Mouse (Mus musculus) 3T3-L1 (cell line): ENCODE measurements at regions not wholly inside any gene's neighbourhood (a gene's known extent, or its start where the extent isn't known, plus 50 kb on each side); places are given as distances from the start of the nearest gene placed in this dataset.

Experiments
- DNase-seq: peaks from one replicate; pipeline ENCODE4 v3.0.0-alpha.2; 2015; ENCODE audit warnings: low read depth, low spot score

DNA sequence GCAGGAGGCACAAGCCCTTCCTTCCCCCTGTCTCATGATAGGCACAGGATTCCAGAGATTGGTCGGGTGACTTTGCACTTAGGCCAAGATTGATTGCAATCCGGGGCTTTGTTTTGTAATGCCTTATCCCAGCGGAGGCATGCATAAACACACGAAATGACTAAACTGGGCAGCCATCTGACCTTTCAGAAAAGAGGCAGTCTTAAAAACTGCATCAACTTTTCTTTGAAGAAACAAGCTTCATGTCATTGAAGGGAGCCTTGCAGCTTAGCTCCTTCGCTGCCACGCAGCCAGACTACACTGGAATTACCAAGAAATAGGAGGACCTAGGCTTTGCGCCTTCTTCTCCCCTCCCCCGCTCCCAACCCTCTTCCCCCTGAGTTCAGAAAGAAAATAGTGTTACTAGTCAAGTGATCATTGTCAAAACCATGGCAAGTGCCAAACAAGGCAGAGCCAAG, 67.7 kb upstream of the BC052040 start:
- peak; percentile 12 for DNase-seq

DNA sequence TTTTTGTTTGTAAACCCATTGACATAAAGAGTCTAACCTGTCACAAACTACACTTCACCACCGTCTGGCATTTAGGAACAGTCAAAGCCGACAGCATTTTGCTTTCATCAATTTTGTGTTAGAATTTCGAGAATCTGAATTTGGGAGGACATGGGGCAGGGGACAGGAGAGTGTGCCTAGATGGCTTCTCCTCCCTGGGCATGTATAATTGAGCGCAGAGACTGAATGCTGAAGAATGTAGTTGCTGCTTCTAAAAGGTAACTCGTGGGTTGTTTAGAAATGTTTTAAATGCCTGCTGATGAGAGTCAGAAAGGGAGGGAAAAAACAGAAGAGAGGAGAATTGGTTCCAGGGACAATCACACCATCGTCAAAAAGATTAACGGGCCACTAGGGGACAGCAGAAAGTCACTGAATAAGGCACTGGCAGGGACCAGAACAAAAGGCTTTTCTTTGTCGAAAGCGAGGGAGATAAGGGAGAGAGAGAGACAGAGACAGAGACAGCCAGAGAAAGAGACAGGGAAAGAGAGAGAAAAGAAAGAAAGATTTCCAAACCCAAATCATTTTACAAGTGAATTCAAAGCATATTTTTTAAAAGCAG, 66.6 kb upstream of the BC052040 start:
- peak; percentile 82 for DNase-seq

DNA sequence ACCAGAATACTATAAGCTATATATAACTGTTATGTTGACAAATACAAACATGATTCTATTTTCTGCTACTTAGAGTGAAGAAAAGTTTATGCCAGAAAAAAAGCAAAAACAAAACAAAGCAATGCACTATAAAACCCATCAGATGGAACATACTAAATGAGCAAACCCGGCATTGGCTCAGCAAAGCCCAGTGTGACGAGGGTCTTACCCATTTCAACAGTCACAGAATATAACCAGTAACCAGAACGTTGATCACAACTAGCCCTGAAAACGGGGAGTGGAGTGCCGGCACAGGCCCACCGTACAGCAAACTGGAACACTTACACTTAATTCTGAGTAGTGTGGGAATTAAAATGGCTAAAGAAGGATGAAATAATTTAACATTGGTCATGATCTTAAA, 66.0 kb upstream of the BC052040 start:
- no peak for DNase-seq

DNA sequence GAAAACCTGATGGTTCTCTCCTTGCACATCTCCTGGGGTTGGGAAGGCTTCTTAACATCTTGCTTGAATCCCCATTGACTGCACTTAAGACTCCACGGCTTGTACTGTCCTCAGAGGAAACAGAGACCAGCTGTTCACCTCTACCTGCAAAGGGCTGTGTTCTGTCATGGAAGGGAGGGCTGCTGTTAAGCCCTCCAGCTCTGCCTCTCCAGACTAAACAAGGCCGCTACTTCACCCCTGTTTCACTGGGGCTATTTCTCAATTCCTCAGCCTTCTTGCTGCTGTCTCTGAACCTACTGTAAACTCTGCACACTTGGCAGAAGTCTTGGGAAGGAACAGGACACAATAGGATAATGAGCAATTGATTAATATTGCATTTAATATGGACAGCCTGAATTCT, 64.7 kb upstream of the BC052040 start:
- no peak for DNase-seq

DNA sequence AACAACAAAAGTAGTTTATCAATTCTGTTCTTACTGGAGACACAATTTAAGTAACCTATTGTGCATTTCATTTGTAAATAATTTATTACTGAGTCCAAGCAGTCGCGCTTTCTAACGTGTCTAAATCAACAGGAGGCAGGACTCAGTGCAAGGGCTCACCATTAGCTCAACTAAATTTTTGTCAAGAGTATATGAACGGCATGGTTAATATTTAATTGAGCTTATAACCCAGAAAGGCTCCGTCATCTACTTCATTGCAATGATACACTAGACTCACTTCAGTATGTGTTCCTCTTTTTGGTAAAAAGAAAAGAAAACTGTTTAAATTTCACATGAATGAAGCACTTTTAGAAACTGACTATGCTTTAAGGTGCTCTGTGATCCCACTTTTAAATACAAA, 61.5 kb upstream of the BC052040 start:
- no peak for DNase-seq

DNA sequence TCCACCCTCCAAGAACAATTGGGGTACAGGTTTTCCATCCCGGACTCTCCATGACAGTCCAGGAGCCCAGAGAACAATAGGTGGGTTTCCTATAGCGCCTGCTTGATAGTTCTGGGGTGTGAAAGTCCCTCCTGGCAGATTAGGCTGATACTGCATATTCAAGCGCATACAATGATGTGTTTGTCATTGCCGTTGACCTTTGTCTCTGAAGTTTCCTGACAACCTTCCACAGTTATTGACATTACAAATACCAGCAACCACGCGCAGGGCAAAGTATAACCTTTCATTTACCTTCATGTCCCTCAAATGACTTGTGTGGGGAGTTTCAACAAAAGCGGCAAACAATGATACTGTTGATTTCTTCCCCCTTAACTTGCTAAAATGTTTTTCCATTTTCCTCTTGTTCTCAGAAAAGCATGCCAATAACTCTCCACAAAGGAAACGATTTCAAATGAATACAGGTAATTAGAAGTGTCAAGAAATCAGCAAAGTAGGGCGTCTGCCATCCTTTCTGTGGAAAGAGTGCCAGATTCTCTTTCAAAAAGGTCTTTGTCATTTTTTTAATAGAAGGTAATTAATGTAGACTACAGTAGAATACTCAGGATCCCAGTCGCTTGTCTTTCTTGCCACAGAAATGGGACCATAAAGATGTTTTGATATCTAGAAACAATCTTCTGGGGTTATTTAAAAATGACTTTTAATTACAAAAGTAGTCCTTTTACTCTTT, 60.9 kb upstream of the BC052040 start:
- DNase-seq = no peak

DNA sequence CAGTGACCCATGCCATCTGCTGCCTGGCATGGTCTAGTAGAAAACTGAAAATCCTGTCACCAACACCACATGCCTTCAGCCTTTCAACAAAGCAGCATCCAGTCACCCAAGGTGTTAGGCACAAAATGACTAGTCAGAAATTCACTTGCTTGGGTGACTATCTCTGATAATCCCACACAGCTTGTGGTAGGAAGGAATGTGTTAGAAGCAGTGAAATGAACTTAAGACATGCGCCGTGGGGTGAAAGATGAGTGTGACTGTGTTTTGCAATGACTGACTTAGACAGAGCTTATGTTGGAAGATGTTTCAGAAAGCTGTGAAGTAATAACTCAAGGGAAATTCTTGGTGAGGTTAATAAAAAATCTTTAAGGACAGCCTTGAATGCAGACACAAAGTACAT, 51.6 kb upstream of the BC052040 start:
- peak; percentile 10 for DNase-seq
